Mouse (Mus musculus) cerebellum, adult 11-12 months (tissue): ENCODE measurements at regions not wholly inside any gene's neighbourhood (a gene's known extent, or its start where the extent isn't known, plus 50 kb on each side); places are given as distances from the start of the nearest gene placed in this dataset.

ENCODE experiments used
- DNase-seq: peaks from one replicate; pipeline ENCODE4 v3.0.0; 2022

DNA sequence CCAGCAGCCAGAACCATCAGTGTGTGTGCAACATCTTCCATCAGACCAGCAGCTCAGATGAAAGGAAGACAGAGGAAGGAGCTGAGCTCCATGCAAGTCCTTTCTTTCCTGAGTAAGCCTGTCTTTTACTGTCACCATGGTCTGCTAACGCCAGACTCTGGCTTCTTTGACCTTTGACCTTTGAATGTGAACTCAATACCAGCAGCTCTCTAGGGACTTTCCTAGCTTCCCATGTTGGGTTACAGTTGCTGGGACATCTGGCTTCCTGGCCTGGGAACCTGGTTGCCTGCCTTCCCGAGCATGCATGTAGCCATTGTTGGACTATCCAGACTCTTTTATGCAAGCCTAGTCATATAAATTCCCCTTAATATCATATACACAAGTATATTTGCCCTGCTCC is 492.3 kb downstream of the Tmem132b start:
- DNase-seq: no peak

DNA sequence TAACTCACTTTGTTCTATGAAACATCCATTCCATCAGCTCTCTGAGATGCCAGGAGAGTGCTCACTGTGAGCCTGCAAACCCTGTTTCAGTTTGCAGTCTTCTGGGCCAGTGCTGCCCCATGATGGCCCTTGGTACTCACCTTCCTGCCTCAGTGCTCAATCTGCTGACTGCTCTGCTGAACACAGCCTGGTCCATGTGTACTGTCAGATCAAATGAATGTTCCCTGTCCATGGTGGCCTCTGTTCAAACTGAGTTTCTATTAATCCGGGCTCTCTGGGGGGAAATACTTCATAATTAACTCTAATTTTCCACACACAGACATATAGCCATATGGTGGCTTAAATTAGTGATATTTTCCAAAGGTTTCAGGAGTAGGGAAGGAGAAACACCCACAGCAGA is 503.3 kb downstream of the Tmem132b start:
- no peak for DNase-seq

DNA sequence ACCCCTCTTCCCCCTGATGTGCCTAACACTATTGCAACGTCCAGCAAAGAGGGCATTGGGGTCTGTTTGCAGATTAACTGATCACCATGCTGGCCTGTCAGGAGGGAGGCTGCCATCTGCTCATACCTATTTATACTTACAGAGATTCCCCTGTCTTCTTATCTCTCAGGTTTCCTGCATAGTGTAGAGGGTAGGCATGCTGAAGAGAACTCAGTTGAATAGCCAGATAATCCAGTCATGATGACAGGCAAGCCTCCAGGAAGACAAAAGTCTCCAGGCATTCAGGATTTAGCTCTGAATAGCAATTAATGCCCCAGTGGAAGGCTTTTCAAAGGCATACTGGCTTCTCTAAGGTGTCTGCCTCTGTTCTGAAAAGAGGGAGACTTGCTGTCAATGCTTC is 505.1 kb downstream of the Tmem132b start:
- no peak for DNase-seq

DNA sequence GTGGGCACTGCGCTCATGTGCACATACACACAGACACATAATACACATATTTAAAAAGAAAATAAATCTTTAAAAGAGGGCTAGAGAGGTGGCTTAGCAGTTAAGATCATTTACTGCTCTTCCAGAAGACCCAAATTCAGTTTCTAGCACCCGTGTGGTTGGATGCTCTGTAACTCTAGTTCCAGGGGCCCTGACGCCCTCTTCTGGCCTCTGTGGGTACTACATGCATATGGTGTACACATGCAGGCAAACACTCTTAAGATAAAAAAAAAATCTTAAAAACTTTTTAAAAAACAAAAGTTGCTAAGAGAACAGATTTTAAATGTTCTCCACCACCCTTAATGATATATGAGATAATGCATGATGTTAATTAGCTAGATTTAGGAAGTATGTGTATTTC is 514.2 kb downstream of the Tmem132b start:
- no peak for DNase-seq

DNA sequence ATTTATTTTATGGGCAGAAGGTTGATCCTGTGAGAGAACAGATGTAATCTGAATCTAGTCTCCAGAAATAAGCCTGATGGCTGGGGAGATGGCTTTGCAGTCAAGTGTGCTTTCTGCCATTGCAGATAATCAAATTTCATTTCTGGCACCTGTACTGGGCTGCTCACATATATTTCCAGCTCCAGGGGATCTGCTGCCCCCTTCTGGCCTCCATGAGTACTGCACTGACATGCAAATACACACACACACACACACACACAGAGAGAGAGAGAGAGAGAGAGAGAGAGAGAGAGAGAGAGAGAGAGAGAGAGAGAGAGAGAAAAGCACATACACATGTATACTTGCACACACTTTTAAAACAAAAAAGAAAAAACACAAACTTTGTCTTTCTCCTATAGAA is 532.1 kb downstream of the Tmem132b start:
- DNase-seq: no peak

DNA sequence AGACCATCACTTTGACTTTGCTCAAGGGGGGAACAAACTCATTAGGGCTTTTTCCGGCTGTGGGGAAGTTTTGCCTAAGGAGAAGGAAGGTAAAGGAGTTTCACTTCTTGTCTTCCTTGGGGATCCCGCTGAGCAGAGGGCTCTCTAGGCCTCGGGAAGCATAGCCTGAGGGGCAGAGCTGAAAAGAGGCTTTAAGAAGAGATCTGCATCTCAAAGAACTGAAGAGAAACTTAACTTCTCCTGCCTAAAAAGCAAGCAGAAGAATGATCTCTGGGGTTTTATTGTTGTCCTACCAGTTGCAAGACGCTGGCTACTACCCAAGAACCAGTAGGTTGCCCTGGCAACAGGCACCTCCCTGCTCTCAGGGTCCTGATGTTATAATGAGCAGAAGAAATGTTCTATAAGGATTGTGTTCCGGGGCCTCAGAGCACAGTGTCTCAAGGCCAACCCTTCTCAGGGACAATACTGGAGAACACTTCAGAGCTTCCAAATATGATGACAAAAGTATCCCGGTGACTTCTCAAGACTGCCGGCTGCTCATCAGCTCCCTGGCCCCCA is 547.8 kb downstream of the Tmem132b start:
- no peak for DNase-seq

DNA sequence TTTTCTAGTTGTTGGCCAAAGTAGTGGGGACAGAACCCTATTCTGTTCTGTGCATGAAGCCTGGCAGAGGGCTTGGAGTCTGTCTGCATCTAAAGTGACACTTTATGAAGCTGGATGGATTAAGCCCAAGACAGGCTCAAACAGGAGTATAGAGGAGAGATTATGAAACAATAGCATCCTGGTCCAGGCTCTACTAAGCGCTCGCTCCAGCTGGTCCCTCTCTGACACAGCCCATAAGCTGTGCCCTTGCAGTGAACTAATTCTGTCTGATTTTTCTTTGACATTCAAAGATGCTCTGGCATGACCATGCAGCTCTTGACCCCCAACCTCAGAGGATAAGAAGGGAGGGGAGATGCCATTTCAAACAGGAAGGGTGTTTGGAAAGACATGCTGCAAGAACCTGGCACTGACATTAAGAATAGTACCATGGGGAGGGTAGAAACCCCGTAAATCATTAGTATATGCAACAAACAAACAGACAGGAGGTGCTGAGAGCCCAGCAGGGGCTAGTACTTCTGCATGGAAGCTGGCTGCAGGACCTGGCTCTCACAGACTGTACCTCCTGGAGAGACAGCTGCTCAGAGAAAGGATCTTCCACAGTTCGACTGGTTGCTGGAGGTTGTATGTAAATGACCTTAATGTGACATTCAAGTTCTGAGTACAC is 556.8 kb downstream of the Tmem132b start:
- DNase-seq: no peak

DNA sequence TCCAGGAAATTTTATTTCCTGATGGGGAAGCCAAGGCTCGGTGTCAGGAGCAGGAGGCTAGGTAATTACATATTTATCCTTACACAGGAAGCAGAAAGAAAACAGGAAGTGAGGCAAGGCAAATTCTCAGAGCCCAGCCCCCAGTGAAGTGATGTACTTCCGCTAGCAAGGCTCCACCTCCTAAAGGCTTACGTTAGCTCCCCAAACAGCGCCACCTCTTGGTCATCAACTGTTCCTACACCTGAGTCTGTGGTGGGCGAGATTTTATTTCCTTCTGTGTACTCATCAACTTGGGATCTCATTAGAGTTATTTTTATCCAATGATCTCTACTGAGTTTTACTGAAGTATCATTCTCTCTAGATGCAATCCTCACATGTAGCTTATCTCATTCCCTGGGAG is 561.6 kb downstream of the Tmem132b start:
- DNase-seq: no peak

DNA sequence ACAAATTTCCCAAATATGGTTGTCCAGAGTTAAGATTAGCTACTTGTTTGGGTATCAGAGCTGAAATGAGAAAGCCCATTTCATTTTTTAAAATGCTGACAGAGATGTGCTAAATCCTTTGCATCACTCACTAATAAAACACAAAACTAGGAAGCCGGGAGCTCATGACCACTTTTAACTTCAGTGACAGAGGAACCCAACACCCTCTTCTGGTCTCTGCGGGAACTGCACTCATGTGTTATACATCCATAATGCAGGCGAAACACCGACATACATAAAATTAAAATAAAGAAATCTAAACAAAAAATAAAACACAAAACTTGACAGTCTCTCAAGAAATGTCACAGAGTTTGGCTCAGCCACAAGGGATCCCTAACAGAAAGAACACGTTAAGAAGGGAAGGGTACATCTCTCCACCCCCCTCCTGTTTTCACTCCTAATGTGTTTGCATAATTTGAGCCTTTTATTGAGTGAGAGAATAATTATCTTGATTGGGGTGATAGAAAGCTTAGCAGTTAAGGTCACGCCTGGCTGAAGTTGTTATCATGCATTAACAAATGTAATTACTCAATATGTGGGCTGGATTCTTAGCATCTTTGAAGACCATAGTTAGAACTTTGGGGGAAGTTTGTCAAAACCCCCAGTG is 565.2 kb downstream of the Tmem132b start:
- no peak for DNase-seq

DNA sequence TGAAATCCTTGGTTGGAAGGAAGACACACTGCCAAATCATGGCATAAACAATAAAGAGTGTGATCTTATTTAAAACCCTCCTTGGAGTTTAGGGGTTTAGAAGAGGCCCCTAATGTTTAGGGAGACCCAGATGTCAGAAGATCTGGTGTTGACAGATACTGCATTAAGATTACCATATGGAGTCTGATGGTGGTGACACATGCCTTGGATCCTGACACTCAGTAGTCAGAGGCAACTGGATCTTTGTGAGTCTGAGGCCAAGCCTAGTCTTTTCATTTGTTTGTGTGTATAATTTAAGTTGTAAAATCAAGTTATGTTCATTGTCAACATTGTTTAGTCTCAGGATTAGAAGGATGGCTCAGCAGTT is 565.7 kb downstream of the Tmem132b start:
- DNase-seq: no peak

DNA sequence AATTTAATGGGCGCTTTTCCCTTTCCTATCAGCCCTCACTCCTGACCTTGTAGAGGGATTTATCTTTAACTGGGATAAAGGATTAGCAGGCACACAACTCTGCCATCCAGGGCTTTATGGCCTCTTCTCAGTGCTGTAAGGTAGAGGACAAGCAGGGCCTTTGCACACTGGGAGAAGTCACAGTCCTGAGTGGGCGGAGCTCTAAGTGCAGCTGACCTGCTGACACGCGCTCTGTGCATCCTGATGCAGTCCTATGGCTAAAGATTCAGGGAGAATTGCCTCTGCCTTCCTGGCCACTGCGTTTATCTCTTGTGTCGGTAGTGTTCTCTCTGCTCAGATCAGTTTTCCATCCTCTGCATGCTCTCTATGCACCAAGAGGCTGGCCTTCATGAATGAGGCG is 566.9 kb downstream of the Tmem132b start:
- no peak for DNase-seq

DNA sequence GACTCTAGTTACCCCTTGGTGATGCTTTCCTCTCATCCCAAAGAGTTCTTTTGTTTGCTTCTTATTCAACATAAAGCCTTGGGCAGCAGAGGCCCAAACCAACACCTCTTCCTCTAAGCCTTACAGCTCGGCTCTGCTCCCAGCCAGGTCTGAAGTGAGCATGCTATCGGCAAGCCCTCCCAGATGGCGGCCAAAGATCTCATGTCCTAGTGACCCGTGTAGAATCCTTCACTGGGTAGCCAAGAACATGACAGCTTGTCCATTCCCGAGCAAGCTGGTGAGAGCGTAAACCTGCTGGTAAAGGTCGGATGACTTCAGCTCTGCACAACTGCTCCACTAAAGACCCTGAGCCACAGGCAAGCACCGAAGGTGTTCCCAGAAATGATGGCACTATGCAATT is 568.4 kb downstream of the Tmem132b start:
- DNase-seq: no peak

DNA sequence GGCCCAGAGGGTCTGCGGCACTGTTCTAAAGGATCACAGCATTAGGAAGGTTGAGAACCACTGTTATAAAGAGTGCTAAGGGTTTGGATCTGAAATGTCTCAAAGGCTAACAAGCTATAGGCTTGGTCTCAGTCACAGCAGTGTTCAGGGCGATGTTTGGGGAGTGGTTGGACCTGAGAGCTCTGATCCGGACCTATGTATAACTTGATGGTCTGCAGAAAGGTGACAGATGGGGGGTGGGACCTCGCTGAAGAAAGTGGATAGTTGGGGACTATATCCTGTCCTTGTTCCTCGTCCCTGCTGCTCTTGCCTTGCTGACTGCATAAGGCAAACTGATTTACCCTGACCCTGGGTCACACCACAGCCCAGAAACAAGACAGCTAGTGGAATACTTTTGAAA is 572.9 kb downstream of the Tmem132b start:
- DNase-seq: no peak

DNA sequence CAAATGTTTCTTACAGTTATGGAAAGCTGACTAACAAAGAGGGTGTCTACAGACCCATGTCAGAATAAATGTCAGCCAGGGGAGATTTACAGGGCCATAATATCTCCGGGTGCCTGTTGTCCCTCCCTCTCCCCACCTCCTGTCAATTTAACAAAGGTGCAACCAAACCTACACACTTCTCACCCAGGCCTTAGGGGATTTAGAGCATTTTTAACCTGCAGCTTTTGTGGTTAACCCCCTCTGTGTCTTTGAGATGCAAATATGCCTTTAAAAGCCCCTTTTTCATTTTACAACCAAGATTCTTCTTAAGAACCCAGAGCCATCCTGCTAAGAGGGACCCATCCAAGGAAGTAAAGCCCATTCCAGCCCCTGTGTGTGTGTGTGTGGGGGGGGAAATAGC is 573.3 kb downstream of the Tmem132b start:
- no peak for DNase-seq

DNA sequence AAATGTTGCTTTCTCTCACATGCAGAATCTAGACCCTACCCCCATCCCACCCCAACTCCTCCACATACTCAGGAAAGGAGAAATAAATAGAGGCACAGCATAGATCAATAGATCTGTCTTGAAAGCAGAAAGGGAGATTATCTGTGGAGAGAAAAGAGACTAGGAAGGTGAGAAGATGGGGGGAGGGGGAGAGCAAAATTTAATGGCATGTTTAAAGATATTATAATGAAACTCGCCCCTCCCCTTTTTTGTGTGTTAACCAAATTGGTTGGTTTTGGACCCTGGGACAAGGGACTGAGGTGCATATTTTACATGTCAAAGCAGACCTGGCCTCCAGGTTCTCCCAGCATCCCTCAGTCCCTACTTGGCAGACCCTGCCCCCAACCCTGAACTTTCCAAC is 573.9 kb downstream of the Tmem132b start:
- no peak for DNase-seq

DNA sequence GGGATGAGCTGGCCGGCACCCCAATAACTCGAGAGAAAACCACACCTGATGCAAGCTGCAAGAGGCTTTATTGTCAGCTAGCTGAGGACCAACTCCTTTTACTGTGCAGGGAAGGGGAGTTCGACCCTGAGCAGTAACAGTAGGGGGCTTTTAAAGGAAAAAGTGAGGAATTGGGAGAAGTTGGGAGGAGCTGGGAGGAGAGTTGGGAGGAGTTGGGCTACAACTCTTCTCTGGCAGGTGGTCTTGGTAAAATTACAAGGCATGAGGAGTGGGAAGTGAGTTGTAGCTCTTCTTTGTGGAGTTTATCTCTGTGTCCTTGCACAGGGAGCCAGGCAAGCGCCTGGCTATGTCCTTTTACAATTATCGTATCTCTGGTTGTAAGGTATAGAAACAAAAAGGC is 575.4 kb downstream of the Tmem132b start:
- no peak for DNase-seq

DNA sequence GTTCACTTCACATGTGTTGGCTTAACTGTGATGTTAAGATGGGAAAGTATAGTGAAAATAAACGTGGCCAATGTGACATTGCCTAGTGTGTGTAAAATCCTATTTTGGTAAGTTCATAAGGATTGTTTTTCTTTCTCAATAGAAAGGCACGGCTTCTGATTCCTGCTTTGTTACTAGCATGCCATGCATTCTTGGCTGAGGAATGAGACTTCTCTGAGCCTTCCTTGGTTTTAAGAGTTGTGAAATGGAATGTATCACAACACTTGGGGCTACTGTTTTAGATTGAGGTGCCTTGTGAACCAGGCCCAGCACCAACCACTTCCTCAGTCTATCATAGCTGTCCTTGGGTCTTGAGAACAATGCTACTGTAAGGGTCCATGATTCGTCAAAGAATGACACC is 577.3 kb downstream of the Tmem132b start:
- no peak for DNase-seq

DNA sequence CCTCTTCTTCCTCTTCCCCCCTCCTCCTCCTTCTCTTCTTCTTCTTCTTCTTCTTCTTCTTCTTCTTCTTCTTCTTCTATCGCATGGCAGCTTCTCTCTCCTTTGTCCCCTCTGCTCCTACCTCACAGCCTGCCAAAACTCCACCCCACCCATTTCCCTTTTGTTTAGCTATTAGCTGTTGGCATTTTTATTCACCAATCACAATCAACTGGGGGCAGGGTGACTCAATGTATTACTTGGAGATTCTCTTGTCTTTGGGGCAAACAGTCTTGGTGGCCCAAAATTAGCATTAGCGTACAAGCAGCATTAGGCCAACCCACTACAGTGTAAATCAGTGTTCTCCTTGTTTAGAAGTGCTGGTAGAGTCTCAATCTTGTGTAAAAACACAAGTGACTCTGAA is 585.7 kb downstream of the Tmem132b start:
- no peak for DNase-seq

DNA sequence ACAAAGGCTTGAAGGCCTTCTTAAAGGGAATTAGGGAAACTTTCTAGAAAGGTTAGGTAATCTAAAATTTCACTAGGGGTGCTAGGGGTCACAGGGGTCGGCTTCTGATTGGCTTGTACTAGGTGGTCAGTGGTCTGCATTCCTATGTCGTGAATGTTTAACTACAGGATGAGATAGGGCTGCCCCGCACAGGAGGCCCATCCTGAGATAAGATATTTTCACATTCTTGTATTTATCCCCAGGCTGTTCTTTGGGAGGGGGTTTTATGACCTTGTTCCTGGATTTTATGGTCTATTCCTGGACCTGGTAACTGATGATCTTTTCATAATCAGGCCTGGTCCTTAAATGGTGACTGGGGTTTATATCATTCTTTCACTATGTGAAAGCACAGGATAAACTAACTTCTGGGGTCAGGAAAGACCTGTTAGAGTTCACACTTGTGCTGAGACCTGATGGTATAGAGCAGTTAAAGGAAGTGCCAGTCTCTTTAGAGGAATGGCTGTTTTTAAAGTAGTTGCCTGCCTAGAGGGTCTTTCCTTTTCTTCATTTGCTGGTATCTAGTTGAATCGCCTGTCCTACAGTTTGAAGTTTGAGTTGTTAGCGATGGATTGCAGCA is 586.4 kb downstream of the Tmem132b start:
- no peak for DNase-seq

DNA sequence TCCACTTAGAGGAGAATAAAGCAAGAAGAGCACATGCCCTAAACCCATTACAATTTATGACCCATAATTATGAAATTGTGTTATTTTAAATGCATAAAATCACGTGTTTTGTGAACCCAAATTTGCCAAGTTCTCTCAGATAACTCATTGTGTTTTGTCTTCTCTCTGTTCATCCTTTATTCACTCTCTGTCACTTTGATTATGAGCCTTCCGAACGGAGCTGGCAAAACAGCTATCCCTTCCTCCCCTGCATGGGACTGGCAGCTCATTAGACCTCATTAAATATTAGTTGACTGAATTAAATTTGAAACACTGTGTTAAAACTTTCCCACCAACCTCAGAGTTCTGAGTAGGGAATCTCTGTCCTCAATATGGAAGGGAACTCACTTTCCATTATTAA is 587.2 kb downstream of the Tmem132b start:
- no peak for DNase-seq

DNA sequence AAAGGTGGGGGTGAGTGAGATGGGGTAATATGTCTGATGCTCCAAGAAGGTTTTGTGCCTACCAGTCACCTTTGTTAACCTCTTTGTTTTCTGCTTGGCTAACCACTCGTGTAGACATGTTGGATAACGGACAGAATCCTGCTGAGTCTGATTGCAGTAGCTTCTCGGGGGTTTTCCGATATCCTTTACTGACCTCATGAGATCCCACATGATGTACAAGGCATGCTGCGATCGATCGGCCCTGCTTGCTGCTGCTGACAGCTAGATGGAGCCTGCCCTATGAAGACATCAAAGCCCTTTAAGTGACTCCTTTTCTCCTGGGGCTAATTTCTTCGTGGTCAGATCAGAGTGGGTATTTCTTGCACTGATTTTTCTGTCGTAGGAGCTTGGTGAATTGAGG is 591.6 kb downstream of the Tmem132b start:
- DNase-seq: no peak

DNA sequence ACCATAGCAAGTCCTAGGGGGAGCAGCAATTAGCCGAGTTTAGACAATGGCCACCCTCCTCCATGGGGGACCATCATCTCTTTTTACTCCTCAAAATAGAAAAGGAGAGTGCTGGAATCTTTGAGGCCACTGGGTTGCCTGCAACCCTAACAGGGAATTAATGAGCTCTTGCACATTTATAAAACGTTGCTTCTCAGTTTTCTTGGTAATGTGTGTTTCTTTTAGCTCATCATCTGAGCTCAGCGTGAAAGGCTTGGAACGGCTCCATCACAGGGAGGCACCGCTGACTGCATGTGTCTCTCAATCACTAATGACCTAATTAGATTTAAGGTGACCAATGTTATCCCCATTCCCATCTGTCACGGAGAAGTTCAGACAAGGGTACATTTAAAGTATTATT is 595.9 kb downstream of the Tmem132b start:
- no peak for DNase-seq

DNA sequence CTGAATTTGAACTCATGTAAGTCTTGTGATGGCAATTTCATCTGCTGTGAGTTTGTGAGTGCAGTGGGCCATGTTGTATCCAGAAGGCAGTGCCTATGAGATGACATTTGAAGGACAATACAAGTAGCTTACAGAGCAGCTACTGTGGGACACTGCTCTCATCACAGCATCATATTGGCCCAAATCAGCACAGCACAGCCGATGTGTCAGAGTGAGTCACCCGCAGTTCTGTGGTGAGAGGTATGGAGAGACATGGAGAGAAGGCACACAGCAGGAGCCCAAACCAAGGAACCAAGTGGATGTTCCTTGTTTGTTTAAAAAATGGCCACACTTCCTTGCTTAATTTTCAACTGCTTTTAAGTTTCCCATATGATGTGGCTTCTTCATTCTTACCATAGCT is 617.3 kb downstream of the Tmem132b start:
- DNase-seq: no peak

DNA sequence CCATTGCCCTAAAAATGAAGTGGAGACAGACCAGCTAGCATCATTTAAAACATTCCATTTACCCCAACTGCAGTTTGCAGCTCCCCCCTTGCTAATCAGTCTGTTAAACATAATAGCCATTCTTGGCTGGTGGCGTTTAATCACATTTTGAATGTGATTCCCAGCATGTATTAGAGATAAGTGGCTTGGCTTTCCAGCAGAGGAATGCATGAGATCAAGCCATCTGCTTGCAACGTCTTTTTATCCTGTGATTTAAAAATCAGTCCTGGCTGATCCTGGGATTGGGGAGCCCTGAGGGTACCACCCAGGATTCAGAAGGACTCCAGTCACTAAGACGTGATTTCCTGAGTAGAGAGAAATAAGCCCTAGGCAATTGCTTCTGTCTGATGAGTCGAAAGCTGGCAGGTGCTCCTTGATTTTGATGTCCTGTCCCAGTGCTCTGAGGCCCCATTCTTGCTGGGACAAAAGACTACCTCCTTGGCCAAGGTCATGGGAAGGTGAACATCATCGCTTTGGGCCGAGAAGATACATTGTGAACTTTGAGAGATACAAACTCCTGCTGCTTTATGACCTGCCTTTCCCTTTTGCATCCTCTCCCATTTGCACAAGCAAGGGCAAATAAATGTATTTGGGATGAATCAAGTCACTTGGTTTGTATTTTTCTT is 623.8 kb downstream of the Tmem132b start:
- no peak for DNase-seq
